Mouse (Mus musculus): Measurements from ENCODE around the gene Rtl8a.

- TF ChIP-seq CTCF (IDR thresholded peaks at IDR 0.05; ENCODE audit: extremely low read depth, insufficient read length, insufficient replicate concordance, low read depth, low read length): no peak
- no peak for TF ChIP-seq POLR2A (IDR thresholded peaks at IDR 0.05; ENCODE audit: low read depth, low read length)
Observed at GRCm38 (mm10) chrX:53693141-53693540, 49.7 kb upstream of the Rtl8a start.
